In the genomic region with DNA sequence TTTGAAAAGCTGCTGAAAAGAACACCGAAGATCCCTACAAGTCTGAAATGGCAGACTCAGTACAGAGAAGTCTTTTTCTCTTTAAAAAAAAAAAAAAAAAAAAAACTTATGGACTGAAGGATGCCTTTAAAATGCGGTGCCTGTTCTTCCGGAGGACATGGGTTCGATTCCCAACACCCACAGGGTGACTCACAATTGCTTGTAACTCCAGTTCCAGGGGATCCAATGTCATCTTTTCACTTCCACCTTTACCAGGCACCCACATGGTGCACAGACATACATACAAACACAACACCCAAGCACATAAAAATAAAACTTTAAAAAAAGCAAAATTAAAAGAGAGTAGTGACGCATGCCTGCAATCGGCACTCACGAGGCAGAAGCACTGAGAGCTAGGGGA, we compare ENCODE assay signal across 1 mouse cellular context.
TF ChIP-seq lines count a peak whose summit lies in the region.

No protein-coding gene starts in this region.

TF ChIP-seq in MEL, 35 proteins besides CTCF, POLR2A, EP300 and RAD21:
- TF ChIP-seq ZC3H11A (IDR thresholded peaks at IDR 0.05; ENCODE audit: low read depth, low read length) = no peak
- no peak for TF ChIP-seq ZMIZ1 (IDR thresholded peaks at IDR 0.05; ENCODE audit: low read depth, low read length)
- TF ChIP-seq MYB (IDR thresholded peaks at IDR 0.05; ENCODE audit: low read depth, low read length) = no peak
- no peak for TF ChIP-seq E2F4 (IDR thresholded peaks at IDR 0.05; ENCODE audit: borderline replicate concordance, low read depth, low read length)
- no peak for TF ChIP-seq JUND (IDR thresholded peaks at IDR 0.05; ENCODE audit: low read depth, low read length)
- 0 out of 2 replicates have a peak, but pooled peaks have one; percentile 43 for TF ChIP-seq MYC (IDR thresholded peaks at IDR 0.05; ENCODE audit: low read depth, low read length)
- TF ChIP-seq ZNF384 (IDR thresholded peaks at IDR 0.05; ENCODE audit: low read depth, low read length) = peak; percentile 69; the same call in 1 of the 2 replicates
- TF ChIP-seq ELF1 (IDR thresholded peaks at IDR 0.05; ENCODE audit: low read depth, low read length) = no peak
- no peak for TF ChIP-seq UBTF (IDR thresholded peaks at IDR 0.05; ENCODE audit: borderline replicate concordance, insufficient read depth, low read depth, low read length)
- no peak for TF ChIP-seq SMC3 (IDR thresholded peaks at IDR 0.05; ENCODE audit: low read depth, low read length)
- TF ChIP-seq RCOR1 (IDR thresholded peaks at IDR 0.05; ENCODE audit: low read depth, low read length) = no peak
- TF ChIP-seq MAZ (IDR thresholded peaks at IDR 0.05; ENCODE audit: low read depth, low read length) = no peak
- TF ChIP-seq USF1 (IDR thresholded peaks at IDR 0.05; ENCODE audit: low read depth, low read length) = no peak
